Mouse (Mus musculus): ENCODE measurements around the gene Dgkd.

Gene Dgkd

DNA sequence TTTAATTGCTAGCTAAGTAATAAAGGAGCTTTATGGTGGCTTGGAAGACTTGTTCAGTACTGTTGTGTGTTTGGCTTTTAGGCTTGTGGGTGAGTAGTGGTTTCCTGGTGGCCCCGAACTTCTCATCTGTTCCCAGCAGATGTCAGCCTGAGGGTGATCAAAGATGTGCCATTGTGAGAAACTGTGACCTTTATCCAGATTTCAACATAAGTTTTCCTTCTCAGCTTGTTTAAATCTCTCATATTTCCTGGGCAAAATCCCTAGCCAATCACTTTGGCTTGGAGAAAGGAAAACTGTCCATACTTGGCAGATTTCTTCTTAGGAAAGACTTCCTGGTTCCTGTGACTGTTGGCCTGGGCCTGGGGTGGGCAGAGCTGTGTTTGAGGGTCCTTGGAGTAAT is 37.9 kb downstream of the Dgkd start:
- peak; percentile 55 for DNase-seq

DNA sequence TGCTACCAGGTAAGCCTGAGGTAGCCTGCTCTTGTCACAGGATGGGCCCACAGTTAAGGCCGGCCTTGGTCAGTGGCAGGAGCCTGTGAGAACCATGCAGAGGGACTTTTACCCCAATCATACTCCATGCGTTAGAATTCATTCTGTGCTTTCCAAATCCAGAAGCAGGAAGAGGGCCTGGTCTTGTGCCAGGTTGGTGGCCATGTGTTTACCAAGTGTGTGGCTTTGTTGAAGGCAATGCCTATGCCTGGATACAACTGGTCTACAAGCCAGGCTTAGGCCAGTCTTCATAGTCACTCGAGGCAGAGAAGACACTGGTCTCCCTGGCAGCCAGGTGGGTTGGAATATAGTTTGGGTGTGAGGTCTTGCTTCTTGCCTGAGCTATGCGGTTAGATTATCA is 38.5 kb downstream of the Dgkd start:
- no peak for DNase-seq

DNA sequence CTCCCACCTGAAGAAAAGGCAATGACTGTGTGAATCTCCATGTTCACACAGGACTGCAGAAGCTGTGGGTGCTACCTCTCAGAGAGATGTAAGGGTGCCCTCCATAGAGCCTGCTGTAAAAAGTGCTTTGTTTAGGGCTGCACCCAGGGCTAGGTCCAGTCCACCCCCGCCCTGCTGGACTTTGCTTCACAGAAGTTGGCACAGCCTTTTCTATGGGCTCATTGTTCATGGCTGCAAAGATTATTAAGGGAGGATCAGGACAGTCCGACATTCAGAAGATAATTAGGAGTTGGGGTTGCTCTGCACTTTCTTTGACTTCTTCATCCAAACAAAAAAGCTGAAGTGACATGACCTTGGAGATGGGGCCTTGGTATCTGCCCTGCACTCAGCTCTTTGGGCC is 39.4 kb downstream of the Dgkd start:
- DNase-seq: no peak

- no peak for DNase-seq
These were observed 40.3 kb downstream of the Dgkd start for GRCm38 (mm10) chr1:87893414-87893813.

DNA sequence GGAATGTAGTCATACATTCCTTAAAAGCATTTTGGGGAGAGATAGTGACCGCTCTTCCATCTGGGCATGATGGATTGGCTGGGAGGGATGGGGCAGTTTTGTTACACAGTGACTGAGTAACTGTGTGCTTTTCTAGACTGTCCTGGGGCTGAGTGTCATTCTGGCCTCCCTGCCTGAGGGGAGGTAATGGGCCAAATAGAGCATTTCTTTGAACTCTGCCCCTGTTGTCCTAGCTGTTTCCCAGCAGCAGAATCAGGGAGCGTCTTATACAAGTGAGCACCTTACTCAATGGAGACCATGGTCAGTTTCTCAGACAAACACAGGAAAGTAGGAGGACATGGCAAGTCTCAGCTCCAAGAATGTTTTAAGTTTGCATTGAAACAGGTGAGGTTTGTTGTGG is 43.8 kb downstream of the Dgkd start:
- no peak for DNase-seq

DNA sequence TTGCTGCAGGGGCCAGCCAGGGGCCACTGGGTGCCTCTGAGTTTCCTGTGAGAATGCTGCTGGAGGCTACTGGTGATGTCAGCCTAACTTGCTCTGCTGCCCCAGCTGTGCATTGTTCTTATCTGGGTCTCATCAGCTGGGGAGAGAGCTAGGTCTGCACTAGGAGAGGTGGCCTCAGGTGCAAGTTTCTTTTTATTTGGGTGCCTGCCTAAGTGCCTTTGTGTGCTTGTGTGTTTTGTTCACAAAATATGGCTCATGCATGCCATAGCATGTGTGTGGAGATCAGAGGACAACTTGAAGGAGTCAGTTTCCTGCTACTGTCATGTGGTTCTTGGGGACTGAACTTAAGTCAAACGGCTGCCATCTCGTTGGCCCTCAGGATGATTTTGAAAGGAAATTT is 46.6 kb downstream of the Dgkd start:
- DNase-seq: peak; percentile 80

DNA sequence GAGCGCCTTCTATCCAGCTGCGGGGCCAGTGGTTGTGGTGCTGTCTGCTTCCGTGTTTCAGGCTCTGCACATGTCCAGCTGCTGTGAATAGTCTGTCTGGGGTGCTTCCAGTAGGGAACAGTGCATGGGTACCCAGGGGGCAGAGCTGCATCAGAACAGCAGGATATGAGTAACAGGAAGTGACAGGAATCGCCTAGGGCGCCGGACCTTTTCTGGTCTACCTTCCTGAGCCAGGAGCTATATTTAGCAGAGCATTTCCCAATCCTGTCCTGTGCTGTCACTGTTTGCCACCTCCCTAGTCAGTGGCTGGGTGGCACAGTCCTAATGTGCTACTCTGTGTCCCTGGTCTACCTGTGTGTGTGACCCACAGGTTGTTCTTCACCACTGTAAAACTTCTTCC is 47.9 kb downstream of the Dgkd start:
- peak; percentile 56 for DNase-seq

DNA sequence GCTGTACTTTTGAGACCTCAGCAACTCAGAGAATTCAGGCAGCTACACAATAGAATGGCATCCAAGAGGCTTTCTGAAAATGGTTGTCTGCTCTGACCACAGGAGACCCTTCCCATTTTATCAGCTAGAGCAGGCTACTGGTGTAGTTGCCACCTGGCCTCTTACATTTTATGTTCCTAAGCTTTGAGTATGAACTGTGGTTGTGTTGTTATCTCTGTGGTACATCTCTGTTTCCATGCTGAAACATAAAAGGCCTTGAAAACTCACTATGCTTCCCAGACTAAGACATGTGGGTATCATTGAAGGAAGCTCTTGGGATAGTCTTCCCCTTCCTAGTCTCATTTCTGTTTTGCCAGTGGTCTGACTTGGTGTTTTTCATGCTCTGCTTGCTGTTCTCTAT is 49.1 kb downstream of the Dgkd start:
- no peak for DNase-seq

DNA sequence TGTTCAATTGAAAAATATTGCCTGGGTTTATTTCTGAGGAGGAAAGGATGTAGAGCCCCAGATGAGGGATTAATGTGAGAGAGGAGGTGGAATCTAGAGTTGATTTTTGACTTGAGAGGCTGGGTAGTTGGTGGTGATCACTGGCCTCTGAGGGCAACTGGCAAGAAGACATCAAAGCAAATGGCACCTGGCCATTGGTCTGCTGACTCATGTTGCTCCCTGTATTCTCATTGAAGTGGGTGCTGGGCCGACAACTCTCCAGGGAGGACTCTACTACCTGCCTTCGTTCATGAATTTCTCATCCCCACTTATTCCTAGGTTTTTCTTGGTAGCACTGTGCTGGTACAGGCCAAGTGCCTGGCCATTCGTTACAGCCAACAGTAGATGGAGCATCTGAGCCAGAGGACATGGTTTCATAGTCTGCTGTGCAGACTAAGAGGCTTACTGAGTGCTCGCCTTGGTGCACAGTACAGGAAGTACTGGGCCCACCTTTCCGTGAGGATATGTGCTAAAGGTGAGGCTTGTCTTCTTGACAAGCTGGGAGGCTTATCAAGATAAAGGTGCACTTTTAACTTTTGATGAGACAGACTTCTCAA is 53.4 kb downstream of the Dgkd start:
- peak; percentile 48 for DNase-seq

DNA sequence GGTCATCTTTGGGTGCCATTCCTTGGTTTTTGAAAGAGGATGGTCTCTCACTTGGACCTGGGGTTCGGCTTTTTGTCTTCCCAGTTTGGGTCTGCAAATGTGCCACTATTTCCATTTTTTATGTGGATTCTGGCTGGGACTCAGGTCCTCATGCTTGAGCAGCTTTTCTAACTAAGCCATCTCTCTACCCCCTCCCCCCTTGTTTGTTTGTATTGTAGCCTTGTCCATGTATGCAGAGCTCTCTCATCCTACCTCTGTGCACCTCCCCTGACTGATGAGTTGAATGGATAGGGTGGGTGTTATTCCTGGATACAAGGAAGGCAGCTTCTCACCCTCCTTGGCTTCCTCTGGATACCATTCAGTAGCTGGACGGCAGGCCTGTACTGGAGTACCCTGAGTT is 54.9 kb downstream of the Dgkd start:
- no peak for DNase-seq

- DNase-seq: no peak
These were observed 55.6 kb downstream of the Dgkd start for GRCm38 (mm10) chr1:87908736-87909135.

DNA sequence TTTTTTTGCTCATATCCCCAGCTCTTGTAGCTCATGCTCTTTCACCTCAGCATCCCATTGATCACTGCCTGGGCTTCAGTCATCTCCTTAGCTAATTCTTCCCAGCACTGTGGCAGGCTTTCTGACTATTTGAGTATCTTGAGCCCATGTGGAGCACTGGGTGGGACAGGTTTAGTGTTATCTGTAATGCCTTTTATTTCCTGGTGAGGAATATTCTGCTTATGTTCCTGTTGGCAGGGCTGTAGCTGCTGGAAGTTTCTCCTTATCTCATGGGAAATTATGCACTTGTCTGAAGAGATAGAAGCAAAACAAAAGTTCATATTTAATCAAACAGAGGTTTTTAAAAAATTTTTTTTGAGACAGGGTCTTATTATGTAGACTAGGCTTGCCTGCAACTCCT is 56.5 kb downstream of the Dgkd start:
- no peak for DNase-seq

DNA sequence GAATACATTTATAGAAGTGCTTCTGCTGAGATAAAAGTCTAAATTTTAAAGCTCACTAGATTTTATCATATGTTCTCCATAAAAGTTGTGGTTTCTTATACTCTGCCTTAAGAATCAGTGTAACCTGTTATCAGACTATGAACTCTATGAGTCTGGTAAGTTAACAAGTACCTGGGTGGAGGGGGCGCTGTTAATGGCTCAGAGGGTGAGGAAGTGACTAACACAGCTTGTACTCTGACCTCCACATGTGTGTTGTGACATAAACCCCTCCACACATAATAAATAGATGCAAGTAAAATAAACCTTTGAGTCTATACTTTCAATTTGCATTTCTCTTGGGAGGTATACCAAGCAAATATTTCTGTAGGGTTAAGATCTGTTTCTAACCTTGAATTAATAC is 57.3 kb downstream of the Dgkd start:
- no peak for DNase-seq

GRCm38 (mm10) chr1:87913356-87913755 is 60.3 kb downstream of the Dgkd start:
- no peak for DNase-seq

DNA sequence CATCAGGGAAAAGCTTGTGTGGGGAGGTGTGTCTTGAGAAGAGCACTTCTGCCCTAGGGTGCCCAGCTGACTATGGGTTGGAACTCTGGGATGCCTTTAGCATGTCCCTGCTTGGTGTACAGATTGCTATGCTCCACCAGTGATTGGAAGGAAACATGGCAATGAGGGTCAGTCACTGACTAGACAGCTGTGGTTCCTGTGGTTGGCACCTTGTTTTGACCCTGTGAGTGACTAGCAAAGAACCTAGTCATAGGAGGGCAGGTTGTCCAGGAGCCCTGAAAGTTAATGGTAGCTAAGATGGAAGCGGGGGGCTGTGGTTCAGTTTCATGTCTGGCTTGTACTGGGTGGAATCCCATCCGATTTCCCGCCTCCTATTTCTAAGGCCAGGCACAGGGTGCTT is 64.3 kb downstream of the Dgkd start:
- no peak for DNase-seq

DNA sequence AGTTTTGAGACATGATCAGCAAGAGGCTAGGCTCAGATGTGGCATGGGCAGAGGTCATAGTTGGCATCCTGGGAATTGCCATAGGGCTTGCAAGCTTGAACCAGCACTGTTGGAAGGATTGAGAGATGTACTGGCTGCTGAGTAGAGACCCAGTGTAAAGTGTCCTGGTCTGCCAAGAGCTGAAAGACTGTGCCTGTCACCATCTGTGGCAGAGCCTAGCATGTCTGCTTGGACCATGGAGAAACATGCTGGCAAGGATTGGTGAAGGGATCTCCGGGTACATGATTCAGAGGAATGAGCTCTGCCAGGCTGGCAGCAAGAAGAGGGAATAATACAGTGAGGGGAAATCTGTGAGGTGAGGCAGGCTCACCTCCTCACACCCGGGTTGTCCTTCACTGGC is 65.0 kb downstream of the Dgkd start:
- no peak for DNase-seq

DNA sequence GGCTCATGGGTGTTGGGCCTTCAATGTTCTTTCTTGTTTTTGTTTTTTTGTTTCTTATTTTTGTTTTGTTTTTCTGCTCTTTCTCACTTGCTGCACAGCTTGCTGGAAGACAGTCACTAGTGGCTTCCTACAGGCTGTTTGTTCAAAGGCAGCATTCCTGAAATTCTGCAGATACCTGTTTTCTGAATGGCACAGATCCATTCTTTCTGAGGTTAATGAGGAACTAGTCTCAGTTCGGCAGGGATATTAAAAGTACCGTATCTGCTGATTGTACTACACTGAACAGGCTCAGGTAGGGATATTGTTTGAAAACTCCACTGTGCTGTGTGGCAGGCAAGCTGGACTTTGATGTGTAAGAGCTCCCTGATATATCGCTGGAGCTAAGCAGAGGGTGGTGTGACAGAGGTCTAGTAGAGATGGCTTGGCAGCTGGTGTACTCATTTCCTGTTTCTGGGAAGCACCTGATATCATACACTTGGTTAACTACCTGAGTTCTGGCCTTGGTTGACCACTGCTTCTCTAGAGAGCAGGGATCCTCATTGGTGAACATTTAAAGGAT is 67.0 kb downstream of the Dgkd start:
- no peak for DNase-seq

- DNase-seq: peak; percentile 63
These were observed 69.6 kb downstream of the Dgkd start for GRCm38 (mm10) chr1:87922666-87923065.

GRCm38 (mm10) chr1:87924888-87925287 is 71.8 kb downstream of the Dgkd start:
- no peak for DNase-seq

- DNase-seq: no peak
These were observed 76.6 kb downstream of the Dgkd start for GRCm38 (mm10) chr1:87929730-87930129.

DNA sequence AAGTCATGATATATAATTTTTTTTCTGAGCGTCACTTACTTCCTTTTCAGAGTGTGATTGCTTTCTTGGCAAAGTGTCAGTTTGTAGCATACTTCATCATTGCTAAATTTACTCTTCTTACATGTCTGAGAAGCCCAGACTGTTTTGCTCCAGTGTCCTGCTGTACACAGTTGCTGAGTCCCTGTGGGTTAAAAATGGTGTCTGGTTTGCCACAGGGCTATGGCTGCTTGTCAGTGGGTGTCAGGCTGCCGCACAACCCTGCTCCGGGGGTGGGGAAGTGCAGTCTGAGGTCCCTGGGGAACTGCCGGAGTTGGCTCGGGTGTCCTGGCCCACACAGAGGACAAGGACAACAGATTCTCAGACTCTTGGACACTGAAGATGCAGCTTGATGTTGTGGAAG is 80.0 kb downstream of the Dgkd start:
- no peak for DNase-seq

GRCm38 (mm10) chr1:87935095-87935494 is 82.0 kb downstream of the Dgkd start:
- DNase-seq: peak; percentile 35

DNA sequence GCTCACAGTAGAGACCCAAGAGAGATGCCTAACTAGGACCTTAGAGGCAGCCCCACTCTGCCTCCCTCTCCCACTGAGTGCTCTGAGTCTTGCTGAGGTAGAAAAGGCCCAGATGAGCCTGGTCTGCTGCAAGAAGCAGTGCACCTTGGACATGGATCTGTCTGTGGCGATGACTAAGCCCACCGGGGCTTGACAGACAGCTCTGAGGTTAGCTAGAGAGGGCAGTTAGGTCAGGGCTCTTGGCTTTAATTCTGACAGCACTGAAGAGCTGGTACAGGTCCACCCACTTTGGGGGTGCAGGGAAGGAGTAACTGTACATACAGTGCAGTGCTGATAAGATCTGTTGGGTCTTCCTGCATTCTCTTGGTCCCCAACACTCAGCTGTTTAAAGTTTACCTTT is 82.5 kb downstream of the Dgkd start:
- no peak for DNase-seq

DNA sequence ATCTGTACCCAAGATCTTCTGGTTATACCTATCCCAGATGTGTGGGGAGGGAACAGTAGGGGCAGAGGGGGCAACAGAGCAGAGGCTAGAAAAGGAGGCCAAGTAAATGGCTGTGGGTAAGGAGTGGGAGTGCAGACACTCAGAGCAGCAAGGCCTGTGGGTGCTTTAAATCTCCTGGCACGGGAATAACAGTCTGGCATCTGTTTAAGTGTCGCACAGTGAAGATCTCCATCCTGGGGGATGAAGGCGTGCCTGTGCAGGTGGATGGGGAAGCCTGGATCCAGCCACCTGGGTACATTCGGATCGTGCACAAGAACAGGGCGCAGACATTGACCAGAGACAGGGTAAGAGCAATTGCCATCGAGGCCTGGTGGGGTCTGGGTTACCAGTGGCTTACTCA is 83.0 kb downstream of the Dgkd start:
- DNase-seq: no peak

GRCm38 (mm10) chr1:87936516-87936915 is 83.4 kb downstream of the Dgkd start:
- DNase-seq: peak; percentile 29

DNA sequence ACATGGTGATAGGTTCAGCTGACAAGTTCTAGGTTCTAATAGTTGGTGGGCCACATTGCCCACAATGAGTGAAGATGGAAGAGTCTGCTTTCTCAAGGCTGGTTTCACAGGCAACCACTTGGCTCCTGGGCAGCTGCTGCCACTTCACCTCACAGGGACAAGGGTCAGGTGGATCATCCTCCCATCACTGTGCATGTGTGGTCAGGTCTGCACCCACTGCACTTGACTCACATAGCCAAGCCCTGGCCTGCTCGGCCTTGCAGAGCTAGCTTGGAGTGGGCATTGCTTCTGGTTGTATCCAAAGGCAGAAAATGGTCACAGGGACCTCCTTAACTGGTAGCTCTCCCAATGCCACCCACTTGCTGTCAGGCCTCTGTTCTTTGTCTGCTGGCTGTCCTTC is 88.7 kb downstream of the Dgkd start:
- no peak for DNase-seq

All from thymus, postnatal 14 days (tissue).